Mouse (Mus musculus): ENCODE measurements around the gene Isca1.

GRCm38 (mm10) chr13:59800077-59800476 is 30.5 kb upstream of the Isca1 start:
- TF ChIP-seq POLR2A (IDR thresholded peaks at IDR 0.05; ENCODE audit: low read depth, low read length) (no peak), CTCF (IDR thresholded peaks at IDR 0.05; ENCODE audit: borderline replicate concordance, insufficient read depth, low read length) (no peak)

Data from embryonic fibroblast, embryonic 13.5 days (primary cell).